Mouse (Mus musculus) spleen, adult 2 months (tissue): ENCODE results near the gene Itpr3. TPM values are rescaled to one million over a fixed set of nuclear protein-coding genes. Genes with fewer than 3 reads are reported as not detected.

ENCODE experiments used
- DNase-seq, 2 experiments: peaks; one replicate each; pipeline versions ENCODE4 v3.0.0 to v3.0.0-alpha.2; 2012 to 2021; ENCODE audit warnings: low spot score in 2 of 2, low read depth in 1 of 2
- H3K27ac ChIP-seq: fragments of 200-500 bp; 2 replicates; pipeline ENCODE4 v1.5.1; 2012; ENCODE audit warnings: low read length, inconsistent platforms; ENCODE audit not compliant: insufficient read depth
- H3K27me3 ChIP-seq: fragments of 200-500 bp; 2 replicates; pipeline ENCODE4 v1.6.1; 2012; ENCODE audit warnings: mild to moderate bottlenecking, moderate library complexity, low read length, inconsistent platforms; ENCODE audit not compliant: control insufficient read depth, insufficient read depth
- H3K36me3 ChIP-seq: fragments of 200-500 bp; 2 replicates; pipeline ENCODE4 v1.6.1; 2012; ENCODE audit warnings: mild to moderate bottlenecking, low read length, inconsistent platforms; ENCODE audit not compliant: control insufficient read depth, insufficient read depth
- H3K4me1 ChIP-seq: fragments of 200-500 bp; 2 replicates; pipeline ENCODE4 v1.6.1; 2011; ENCODE audit warnings: inconsistent platforms; ENCODE audit not compliant: control insufficient read depth, insufficient read depth, insufficient read length
- H3K4me3 ChIP-seq: fragments of 200-500 bp; 2 replicates; pipeline ENCODE4 v1.5.1; 2011; ENCODE audit warnings: mild to moderate bottlenecking, inconsistent platforms; ENCODE audit not compliant: insufficient read depth, insufficient read length; ENCODE audit errors: extremely low read depth
- CTCF ChIP-seq: fragments of 200-500 bp; IDR thresholded peaks from 2 replicates; pipeline ENCODE4 v1.5.1; 2011; ENCODE audit warnings: mild to moderate bottlenecking, inconsistent platforms; ENCODE audit not compliant: insufficient read depth, insufficient read length, insufficient replicate concordance; ENCODE audit errors: extremely low read depth
- POLR2A ChIP-seq: fragments of 200-500 bp; IDR thresholded peaks from 2 replicates; pipeline ENCODE4 v1.6.1; 2011; ENCODE audit warnings: low read depth, low read length, inconsistent platforms
- WGBS: fragments of 180-500 bp; shearing (Covaris S2); methylation state at CpG from one replicate; pipeline ENCODE4 v1.1.7; 2018; 5-methylcytosine and 5-hydroxymethylcytosine counted together
- polyA plus RNA-seq: library from polyadenylated mRNA; depleted of rRNA; stranded (reverse); fragments of >200 nt; gene quantifications from 2 replicates; pipeline ENCODE4 v1.2.3, GENCODE M21; 2012

The Itpr3 gene
- polyA plus RNA-seq, 1 experiment: 50.9 TPM

- WGBS: 51% methylated on average over 8 of the region's 8 CpGs
Observed at GRCm38 (mm10) chr17:27146323-27146923, 89.3 kb downstream of the Itpr3 start.

GRCm38 (mm10) chr17:27150871-27151270, 93.8 kb downstream of the Itpr3 start:
- TF ChIP-seq POLR2A: no peak
- TF ChIP-seq CTCF: no peak
- H3K4me3 ChIP-seq: no peak overlapping the region
- H3K27ac ChIP-seq: no peak overlapping the region
- H3K36me3 ChIP-seq: no peaks in the 10 kb centered on the region
- DNase-seq: no peak
- no peaks in the 10 kb centered on the region for H3K4me1 ChIP-seq
- peaks cover 3% of the 10 kb centered on the region; the same call in 1 of the 2 replicates for H3K27me3 ChIP-seq
- 82% methylated on average over 7 of the region's 7 CpGs for WGBS

More at GRCm38 (mm10) chr17:27146323-27146923, 89.3 kb downstream of the Itpr3 start:
- Histone ChIP-seq H3K4me1 (no peaks in the 10 kb centered on the region), H3K36me3 (no peaks in the 10 kb centered on the region), H3K27me3 (peaks cover 3% of the 10 kb centered on the region; the same call in 1 of the 2 replicates), H3K4me3 (no peak overlapping the region), H3K27ac (no peak overlapping the region)
- no peak for DNase-seq
- TF ChIP-seq POLR2A (no peak), CTCF (no peak)

GRCm38 (mm10) chr17:27151411-27151810, 94.3 kb downstream of the Itpr3 start:
- DNase-seq: no peak
- no peaks in the 10 kb centered on the region for H3K4me1 ChIP-seq
- no peak overlapping the region for H3K27ac ChIP-seq
- TF ChIP-seq POLR2A: no peak
- peak; percentile 64; the same call in 1 of the 2 replicates for TF ChIP-seq CTCF
- H3K36me3 ChIP-seq: no peaks in the 10 kb centered on the region
- H3K4me3 ChIP-seq: no peak overlapping the region
- WGBS: 78% methylated on average over 8 of the region's 8 CpGs
- H3K27me3 ChIP-seq: no peaks in the 10 kb centered on the region

GRCm38 (mm10) chr17:27152976-27153723, 96.0 kb downstream of the Itpr3 start:
- DNase-seq: no peak
- H3K36me3 ChIP-seq: no peaks in the 10 kb centered on the region
- no peaks in the 10 kb centered on the region for H3K4me1 ChIP-seq
- TF ChIP-seq CTCF: no peak
- TF ChIP-seq POLR2A: no peak
- H3K27me3 ChIP-seq: no peaks in the 10 kb centered on the region
- WGBS: 66% methylated on average over 8 of the region's 8 CpGs
- H3K27ac ChIP-seq: no peak overlapping the region
- no peak overlapping the region for H3K4me3 ChIP-seq

GRCm38 (mm10) chr17:27153773-27154193, 96.7 kb downstream of the Itpr3 start:
- no peaks in the 10 kb centered on the region for H3K36me3 ChIP-seq
- H3K4me3 ChIP-seq: no peak overlapping the region
- no peak for DNase-seq
- TF ChIP-seq POLR2A (no peak), CTCF (no peak)
- H3K27me3 ChIP-seq: no peaks in the 10 kb centered on the region
- WGBS: 87% methylated on average over 9 of the region's 9 CpGs
- H3K4me1 ChIP-seq: no peaks in the 10 kb centered on the region
- H3K27ac ChIP-seq: no peak overlapping the region

GRCm38 (mm10) chr17:27154256-27154655, 97.2 kb downstream of the Itpr3 start:
- Histone ChIP-seq H3K27me3 (no peaks in the 10 kb centered on the region), H3K27ac (no peak overlapping the region), H3K36me3 (no peaks in the 10 kb centered on the region), H3K4me1 (no peaks in the 10 kb centered on the region), H3K4me3 (no peak overlapping the region)
- 95% methylated on average over 14 of the region's 14 CpGs for WGBS
- TF ChIP-seq CTCF (no peak), POLR2A (no peak)
- no peak for DNase-seq

- no peak for TF ChIP-seq CTCF
- no peak for TF ChIP-seq POLR2A
- no peaks in the 10 kb centered on the region for H3K4me1 ChIP-seq
- no peak overlapping the region for H3K27ac ChIP-seq
- no peaks in the 10 kb centered on the region for H3K27me3 ChIP-seq
- 91% methylated on average over 6 of the region's 6 CpGs for WGBS
- H3K4me3 ChIP-seq: no peak overlapping the region
- no peaks in the 10 kb centered on the region for H3K36me3 ChIP-seq
- DNase-seq: no peak
Observed at GRCm38 (mm10) chr17:27154881-27155280, 97.8 kb downstream of the Itpr3 start.
